Mouse (Mus musculus) hindbrain, embryonic 12.5 days (tissue): ENCODE measurements around the gene Rflna. TPM values are rescaled to one million over a fixed set of nuclear protein-coding genes. Genes with fewer than 3 reads are reported as not detected.
A peak's percentile ranks its signal among the peaks of the same experiment; 100 is the strongest.

Experiments
- ATAC-seq: fragments of 200-750 bp; cut with Nextera tagmentation; 2 replicates; pipeline ENCODE4 v1.8.0; 2017; ENCODE audit warnings: moderate TSS enrichment; ENCODE audit not compliant: low FRiP score
- H3K27ac ChIP-seq: fragments of 300-500 bp; sonication (generic); 2 replicates; pipeline ENCODE4 v1.5.1; 2016; ENCODE audit warnings: mild to moderate bottlenecking
- H3K27me3 ChIP-seq: fragments of 300-500 bp; sonication (generic); 2 replicates; pipeline ENCODE4 v1.6.1; 2016; ENCODE audit warnings: mild to moderate bottlenecking
- H3K36me3 ChIP-seq: fragments of 300-500 bp; sonication (generic); 2 replicates; pipeline ENCODE4 v1.6.1; 2016; ENCODE audit warnings: mild to moderate bottlenecking
- H3K4me1 ChIP-seq: fragments of 300-500 bp; sonication (generic); 2 replicates; pipeline ENCODE4 v1.6.1; 2016
- H3K4me2 ChIP-seq: fragments of 300-500 bp; sonication (generic); replicated peaks from 2 replicates; pipeline ENCODE4 v1.6.1; 2016; ENCODE audit warnings: mild to moderate bottlenecking
- H3K4me3 ChIP-seq: fragments of 300-500 bp; sonication (generic); 2 replicates; pipeline ENCODE4 v1.5.1; 2016; ENCODE audit warnings: mild to moderate bottlenecking
- H3K9ac ChIP-seq: fragments of 300-500 bp; sonication (generic); 2 replicates; pipeline ENCODE4 v1.6.1; 2016; ENCODE audit warnings: mild to moderate bottlenecking, moderate library complexity
- H3K9me3 ChIP-seq: fragments of 300-500 bp; sonication (generic); replicated peaks from 2 replicates; pipeline ENCODE4 v1.6.1; 2016; ENCODE audit warnings: mild to moderate bottlenecking
- WGBS: fragments of 180-500 bp; shearing (Covaris S2); methylation state at CpG from one replicate; pipeline ENCODE4 v1.1.7; 2016; 5-methylcytosine and 5-hydroxymethylcytosine counted together
- polyA plus RNA-seq: library from polyadenylated mRNA; unstranded; fragments of >200 nt; fragmentation: Nextera tagmentation; extraction: Ambion mirVana; gene quantifications from 2 replicates; pipeline ENCODE4 v1.2.1, GENCODE M21; 2016

The Rflna gene
- polyA plus RNA-seq, 1 experiment from 2014 or later: 34.1 TPM

GRCm38 (mm10) chr5:125014497-125014896 lies 11.5 kb downstream of the Rflna start:
- Histone ChIP-seq H3K27ac (no peak overlapping the region), H3K9me3 (no peaks in the 10 kb centered on the region), H3K9ac (no peak overlapping the region), H3K4me1 (peaks cover 10% of the 10 kb centered on the region), H3K4me2 (no peak overlapping the region), H3K36me3 (peaks cover 70% of the 10 kb centered on the region), H3K27me3 (no peaks in the 10 kb centered on the region), H3K4me3 (no peak overlapping the region)
- 55% methylated on average over 7 of the region's 7 CpGs for WGBS
- ATAC-seq: no peak

GRCm38 (mm10) chr5:125015066-125015465 lies 12.0 kb downstream of the Rflna start:
- 81% methylated on average over 3 of the region's 3 CpGs for WGBS
- H3K36me3 ChIP-seq: peaks cover 71% of the 10 kb centered on the region
- no peak for ATAC-seq

GRCm38 (mm10) chr5:125015576-125015975 lies 12.6 kb downstream of the Rflna start:
- H3K4me1 ChIP-seq: peaks cover 10% of the 10 kb centered on the region
- H3K9ac ChIP-seq: no peak overlapping the region
- no peak overlapping the region for H3K4me3 ChIP-seq
- H3K27ac ChIP-seq: no peak overlapping the region
- H3K9me3 ChIP-seq: no peaks in the 10 kb centered on the region
- H3K36me3 ChIP-seq: peaks cover 68% of the 10 kb centered on the region
- H3K4me2 ChIP-seq: no peak overlapping the region
- H3K27me3 ChIP-seq: no peaks in the 10 kb centered on the region
- WGBS: 92% methylated on average over 9 of the region's 9 CpGs
- no peak for ATAC-seq

More at GRCm38 (mm10) chr5:125015066-125015465, 12.0 kb downstream of the Rflna start:
- Histone ChIP-seq H3K4me1 (peaks cover 10% of the 10 kb centered on the region), H3K9me3 (no peaks in the 10 kb centered on the region), H3K4me3 (no peak overlapping the region), H3K27ac (no peak overlapping the region), H3K9ac (no peak overlapping the region), H3K4me2 (no peak overlapping the region), H3K27me3 (no peaks in the 10 kb centered on the region)

GRCm38 (mm10) chr5:125016421-125017242 lies 13.6 kb downstream of the Rflna start:
- Histone ChIP-seq H3K9ac (no peak overlapping the region), H3K4me2 (no peak overlapping the region), H3K27ac (no peak overlapping the region), H3K9me3 (no peaks in the 10 kb centered on the region), H3K4me1 (peaks cover 10% of the 10 kb centered on the region), H3K27me3 (no peaks in the 10 kb centered on the region), H3K4me3 (no peak overlapping the region), H3K36me3 (peaks cover 67% of the 10 kb centered on the region)
- ATAC-seq: no peak
- 86% methylated on average over 17 of the region's 17 CpGs for WGBS

GRCm38 (mm10) chr5:125017332-125017731 lies 14.3 kb downstream of the Rflna start:
- 76% methylated on average over 15 of the region's 15 CpGs for WGBS
- Histone ChIP-seq H3K27me3 (no peaks in the 10 kb centered on the region), H3K36me3 (peaks cover 71% of the 10 kb centered on the region), H3K4me2 (no peak overlapping the region), H3K27ac (peak overlapping the region; percentile 35; the same call in 1 of the 2 replicates), H3K4me3 (no peak overlapping the region), H3K9ac (no peak overlapping the region), H3K4me1 (peaks cover 10% of the 10 kb centered on the region), H3K9me3 (no peaks in the 10 kb centered on the region)
- no peak for ATAC-seq

- H3K9ac ChIP-seq: no peak overlapping the region
- peaks cover 10% of the 10 kb centered on the region for H3K4me1 ChIP-seq
- H3K4me2 ChIP-seq: no peak overlapping the region
- 76% methylated on average over 5 of the region's 5 CpGs for WGBS
- H3K27me3 ChIP-seq: no peaks in the 10 kb centered on the region
- peaks cover 81% of the 10 kb centered on the region for H3K36me3 ChIP-seq
- no peaks in the 10 kb centered on the region for H3K9me3 ChIP-seq
- ATAC-seq: no peak
- no peak overlapping the region for H3K4me3 ChIP-seq
- H3K27ac ChIP-seq: no peak overlapping the region
Measured at GRCm38 (mm10) chr5:125019099-125019498, 16.1 kb downstream of the Rflna start.

GRCm38 (mm10) chr5:125021298-125021697 lies 18.3 kb downstream of the Rflna start:
- Histone ChIP-seq H3K9ac (no peak overlapping the region), H3K4me2 (no peak overlapping the region), H3K36me3 (peaks cover 83% of the 10 kb centered on the region), H3K9me3 (no peaks in the 10 kb centered on the region), H3K27me3 (no peaks in the 10 kb centered on the region), H3K4me3 (no peak overlapping the region), H3K27ac (no peak overlapping the region), H3K4me1 (peaks cover 10% of the 10 kb centered on the region)
- no peak for ATAC-seq
- 76% methylated on average over 11 of the region's 11 CpGs for WGBS

GRCm38 (mm10) chr5:125024002-125024401 lies 21.0 kb downstream of the Rflna start:
- no peak overlapping the region for H3K27ac ChIP-seq
- H3K4me2 ChIP-seq: no peak overlapping the region
- no peak overlapping the region for H3K4me3 ChIP-seq
- peaks cover 82% of the 10 kb centered on the region for H3K36me3 ChIP-seq
- H3K9me3 ChIP-seq: no peaks in the 10 kb centered on the region
- WGBS: 84% methylated on average over 14 of the region's 14 CpGs
- peaks cover 4% of the 10 kb centered on the region; the same call in 1 of the 2 replicates for H3K4me1 ChIP-seq
- H3K9ac ChIP-seq: no peak overlapping the region
- no peaks in the 10 kb centered on the region for H3K27me3 ChIP-seq
- ATAC-seq: no peak

GRCm38 (mm10) chr5:125028371-125028770 lies 25.4 kb downstream of the Rflna start:
- Histone ChIP-seq H3K36me3 (peaks cover 98% of the 10 kb centered on the region), H3K4me2 (no peak overlapping the region), H3K27me3 (no peaks in the 10 kb centered on the region), H3K9ac (no peak overlapping the region), H3K27ac (no peak overlapping the region), H3K4me1 (no peaks in the 10 kb centered on the region), H3K4me3 (no peak overlapping the region), H3K9me3 (no peaks in the 10 kb centered on the region)
- 95% methylated on average over 15 of the region's 15 CpGs for WGBS
- ATAC-seq: no peak

- H3K4me3 ChIP-seq: no peak overlapping the region
- no peaks in the 10 kb centered on the region for H3K4me1 ChIP-seq
- no peaks in the 10 kb centered on the region for H3K9me3 ChIP-seq
- H3K36me3 ChIP-seq: peaks cover 98% of the 10 kb centered on the region
- WGBS: 98% methylated on average over 20 of the region's 20 CpGs
- H3K9ac ChIP-seq: no peak overlapping the region
- no peak overlapping the region for H3K4me2 ChIP-seq
- H3K27me3 ChIP-seq: no peaks in the 10 kb centered on the region
- no peak for ATAC-seq
- H3K27ac ChIP-seq: no peak overlapping the region
Measured at GRCm38 (mm10) chr5:125028911-125029310, 25.9 kb downstream of the Rflna start.

GRCm38 (mm10) chr5:125036483-125036882 lies 33.5 kb downstream of the Rflna start:
- Histone ChIP-seq H3K4me2 (no peak overlapping the region), H3K9ac (peak overlapping the region; percentile 23; the same call in 1 of the 2 replicates), H3K27me3 (no peaks in the 10 kb centered on the region), H3K27ac (no peak overlapping the region), H3K9me3 (no peaks in the 10 kb centered on the region), H3K36me3 (peaks cover 86% of the 10 kb centered on the region), H3K4me3 (no peak overlapping the region), H3K4me1 (peaks cover 7% of the 10 kb centered on the region; the same call in 1 of the 2 replicates)
- no peak for ATAC-seq
- WGBS: 87% methylated on average over 8 of the region's 8 CpGs

- Histone ChIP-seq H3K27ac (no peak overlapping the region), H3K4me1 (peaks cover 18% of the 10 kb centered on the region; the same call in 1 of the 2 replicates), H3K27me3 (no peaks in the 10 kb centered on the region), H3K4me2 (no peak overlapping the region), H3K9me3 (no peaks in the 10 kb centered on the region), H3K4me3 (no peak overlapping the region), H3K36me3 (peaks cover 78% of the 10 kb centered on the region), H3K9ac (no peak overlapping the region)
- ATAC-seq: no peak
- 96% methylated on average over 8 of the region's 8 CpGs for WGBS
Measured at GRCm38 (mm10) chr5:125039377-125040027, 36.5 kb downstream of the Rflna start.
